Mouse (Mus musculus) limb, embryonic 14.5 days (tissue): ENCODE measurements at regions not wholly inside any gene's neighbourhood (a gene's known extent, or its start where the extent isn't known, plus 50 kb on each side); places are given as distances from the start of the nearest gene placed in this dataset.

ENCODE experiments used
- ATAC-seq: fragments of 200-750 bp; cut with Nextera tagmentation; 2 replicates; pipeline ENCODE4 v1.8.0; 2017; ENCODE audit warnings: low read depth, moderate number of reproducible peaks, moderate TSS enrichment; ENCODE audit not compliant: low FRiP score
- DNase-seq: peaks from one replicate; pipeline ENCODE4 v3.0.0-alpha.2; 2015; ENCODE audit warnings: low spot score
- H3K27ac ChIP-seq: fragments of 300-500 bp; sonication (generic); replicated peaks from 2 replicates; pipeline ENCODE4 v1.5.1; 2014; ENCODE audit warnings: low read depth, mild to moderate bottlenecking, low read length, moderate library complexity, mixed read lengths
- H3K27me3 ChIP-seq: fragments of 300-500 bp; sonication (generic); 2 replicates; pipeline ENCODE4 v1.6.1; 2014; ENCODE audit warnings: low read length, mixed read lengths; ENCODE audit not compliant: control insufficient read depth, insufficient read depth
- H3K36me3 ChIP-seq: fragments of 300-500 bp; sonication (generic); 2 replicates; pipeline ENCODE4 v1.6.1; 2014; ENCODE audit warnings: mild to moderate bottlenecking, low read length, moderate library complexity, mixed read lengths; ENCODE audit not compliant: control insufficient read depth, insufficient read depth
- H3K4me1 ChIP-seq: fragments of 300-500 bp; sonication (generic); 2 replicates; pipeline ENCODE4 v1.6.1; 2014; ENCODE audit warnings: antibody characterized with exemption, low read length, mixed read lengths; ENCODE audit not compliant: control insufficient read depth, insufficient read depth
- H3K4me2 ChIP-seq: fragments of 300-500 bp; sonication (generic); replicated peaks from 2 replicates; pipeline ENCODE4 v1.6.1; 2014; ENCODE audit warnings: low read depth, mild to moderate bottlenecking, low read length, moderate library complexity; ENCODE audit not compliant: severe bottlenecking
- H3K4me3 ChIP-seq: fragments of 300-500 bp; sonication (generic); replicated peaks from 2 replicates; pipeline ENCODE4 v1.5.1; 2014; ENCODE audit warnings: low read length
- H3K9ac ChIP-seq: fragments of 300-500 bp; sonication (generic); 2 replicates; pipeline ENCODE4 v1.6.1; 2014; ENCODE audit warnings: mild to moderate bottlenecking, low read depth, low read length, moderate library complexity; ENCODE audit not compliant: severe bottlenecking
- H3K9me3 ChIP-seq: fragments of 300-500 bp; sonication (generic); 2 replicates; pipeline ENCODE4 v1.6.1; 2016; ENCODE audit warnings: low read length; ENCODE audit not compliant: control insufficient read depth
- POLR2A ChIP-seq: fragments of 200-500 bp; IDR thresholded peaks from 2 replicates; pipeline ENCODE4 v1.8.0; 2012; ENCODE audit warnings: inconsistent platforms, mild to moderate bottlenecking, moderate library complexity, borderline replicate concordance; ENCODE audit not compliant: insufficient read depth, insufficient read length; ENCODE audit errors: extremely low read depth
- WGBS: fragments of 180-500 bp; shearing (Covaris S2); extraction: QIAGEN DNeasy Blood & Tissue Kit; methylation state at CpG from one replicate; pipeline ENCODE4 v1.1.7; 2014; 5-methylcytosine and 5-hydroxymethylcytosine counted together

DNA sequence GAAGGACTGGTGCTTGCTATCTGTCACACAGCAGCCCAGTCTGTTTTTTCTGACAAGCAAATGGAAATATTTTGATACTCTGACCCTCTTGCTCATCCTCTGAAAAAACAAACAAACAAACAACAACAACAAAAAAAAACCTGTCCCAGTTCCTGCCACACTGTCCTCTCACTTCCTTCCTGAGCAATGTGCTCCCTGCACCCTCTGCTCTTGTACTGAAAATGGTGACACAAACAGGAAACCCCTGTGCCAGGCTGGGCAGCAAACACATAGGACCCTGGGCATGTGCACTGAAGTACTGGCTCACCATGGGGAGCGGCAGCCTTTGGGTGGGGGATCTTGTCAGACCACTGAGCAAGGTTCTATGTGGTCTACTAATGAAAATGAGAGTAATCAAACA, 76.2 kb downstream of the Kctd12 start:
- H3K9ac ChIP-seq: no peak overlapping the region
- H3K4me3 ChIP-seq: no peak overlapping the region
- no peak overlapping the region for H3K27ac ChIP-seq
- 90% methylated on average over 1 of the region's 1 CpGs for WGBS
- H3K9me3 ChIP-seq: no peaks in the 10 kb centered on the region
- H3K27me3 ChIP-seq: no peaks in the 10 kb centered on the region
- no peak overlapping the region for H3K4me2 ChIP-seq
- TF ChIP-seq POLR2A: no peak
- H3K4me1 ChIP-seq: peaks cover 9% of the 10 kb centered on the region
- no peaks in the 10 kb centered on the region for H3K36me3 ChIP-seq
- DNase-seq (no peak), ATAC-seq (no peak)

DNA sequence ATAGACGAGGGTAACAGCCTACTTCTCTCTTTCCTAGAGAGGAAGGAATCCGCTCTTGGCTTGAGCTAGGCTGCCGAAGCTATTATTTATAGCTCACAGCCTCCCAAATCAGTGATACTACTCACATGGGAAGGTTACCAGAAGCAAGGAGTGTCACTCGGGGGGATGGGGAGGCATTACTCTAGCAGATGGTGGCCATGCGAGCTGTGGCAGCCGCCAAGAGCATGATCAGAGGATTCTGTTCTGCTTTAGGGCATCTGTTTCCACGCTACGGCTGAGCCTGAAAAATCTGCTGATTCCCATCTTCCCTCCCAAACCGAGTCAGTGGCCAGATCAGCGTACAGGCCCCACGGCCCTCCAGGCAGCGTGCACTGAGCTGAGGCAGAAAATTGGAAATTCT, 79.5 kb downstream of the Kctd12 start:
- no peaks in the 10 kb centered on the region for H3K27me3 ChIP-seq
- no peaks in the 10 kb centered on the region for H3K36me3 ChIP-seq
- ATAC-seq: peak; percentile 82
- H3K9ac ChIP-seq: 0 out of 2 replicates have a peak overlapping the region, but pooled peaks have one; percentile 29
- peaks cover 9% of the 10 kb centered on the region for H3K4me1 ChIP-seq
- DNase-seq: peak; percentile 89
- WGBS: 14% methylated on average over 12 of the region's 12 CpGs
- peak overlapping the region; percentile 18; the same call in 1 of the 2 replicates for H3K4me2 ChIP-seq
- H3K9me3 ChIP-seq: no peaks in the 10 kb centered on the region
- no peak for TF ChIP-seq POLR2A
- no peak overlapping the region for H3K4me3 ChIP-seq
- peak overlapping the region; percentile 27; the same call in 1 of the 2 replicates for H3K27ac ChIP-seq

DNA sequence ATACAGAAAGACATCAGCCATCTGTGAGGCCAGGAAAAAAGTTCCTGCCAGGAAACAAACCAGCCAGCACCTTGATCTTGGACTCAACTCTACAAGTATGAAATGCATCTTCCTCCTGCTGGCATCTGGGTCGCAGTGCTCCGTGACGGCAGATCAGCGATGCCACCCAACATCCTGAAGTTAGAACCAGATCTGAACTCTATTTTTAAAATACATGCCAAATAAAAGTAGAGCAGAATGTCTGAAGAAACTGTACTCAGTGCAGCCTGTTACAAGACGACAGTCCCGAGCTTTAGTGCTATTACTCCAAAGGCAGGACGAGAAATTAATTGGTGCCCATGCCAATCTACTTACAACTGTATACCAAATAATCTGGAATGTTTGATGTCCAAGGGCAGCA, 80.2 kb downstream of the Kctd12 start:
- 80% methylated on average over 7 of the region's 7 CpGs for WGBS
- Histone ChIP-seq H3K27me3 (no peaks in the 10 kb centered on the region), H3K9ac (no peak overlapping the region), H3K4me1 (peaks cover 9% of the 10 kb centered on the region), H3K4me2 (no peak overlapping the region), H3K27ac (no peak overlapping the region), H3K9me3 (no peaks in the 10 kb centered on the region), H3K4me3 (no peak overlapping the region), H3K36me3 (no peaks in the 10 kb centered on the region)
- TF ChIP-seq POLR2A: no peak
- ATAC-seq (no peak), DNase-seq (no peak)

GRCm38 (mm10) chr14:102898445-102898844, 84.0 kb downstream of the Kctd12 start:
- 74% methylated on average over 4 of the region's 4 CpGs for WGBS
- no peak for TF ChIP-seq POLR2A

DNA sequence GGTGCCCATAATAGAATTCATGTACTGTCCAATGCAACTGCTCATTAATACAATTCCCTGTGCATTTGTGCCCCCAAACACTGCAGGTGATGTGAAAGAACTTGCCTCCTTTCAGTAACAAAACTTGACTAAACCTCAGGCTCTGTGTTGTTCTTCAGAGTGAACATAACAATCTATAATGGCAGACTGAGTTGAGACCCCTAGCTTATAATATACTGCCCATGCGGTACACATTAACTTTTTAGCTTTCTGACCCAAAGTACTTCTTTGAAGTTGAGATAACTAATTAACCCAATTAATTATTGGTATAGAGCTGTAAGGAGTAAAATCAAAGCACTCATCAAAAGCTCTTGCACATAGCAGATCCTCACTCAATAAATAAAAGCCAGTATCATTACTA, 85.4 kb downstream of the Kctd12 start:
- Histone ChIP-seq H3K4me3 (no peak overlapping the region), H3K9me3 (no peaks in the 10 kb centered on the region), H3K4me1 (no peaks in the 10 kb centered on the region), H3K27me3 (no peaks in the 10 kb centered on the region), H3K27ac (no peak overlapping the region), H3K4me2 (no peak overlapping the region), H3K36me3 (no peaks in the 10 kb centered on the region), H3K9ac (no peak overlapping the region)
- ATAC-seq (no peak), DNase-seq (no peak)
- 65% methylated on average over 1 of the region's 1 CpGs for WGBS
- no peak for TF ChIP-seq POLR2A

More at GRCm38 (mm10) chr14:102898445-102898844, 84.0 kb downstream of the Kctd12 start:
- Histone ChIP-seq H3K4me2 (no peak overlapping the region), H3K4me3 (no peak overlapping the region), H3K36me3 (no peaks in the 10 kb centered on the region), H3K27ac (no peak overlapping the region), H3K4me1 (peaks cover 9% of the 10 kb centered on the region), H3K9me3 (no peaks in the 10 kb centered on the region), H3K27me3 (no peaks in the 10 kb centered on the region), H3K9ac (no peak overlapping the region)
- ATAC-seq (no peak), DNase-seq (peak; percentile 79)

GRCm38 (mm10) chr14:102896527-102896926, 85.9 kb downstream of the Kctd12 start:
- no peak overlapping the region for H3K4me2 ChIP-seq
- H3K4me1 ChIP-seq: no peaks in the 10 kb centered on the region
- no peak overlapping the region for H3K9ac ChIP-seq
- no peak overlapping the region for H3K4me3 ChIP-seq
- no peaks in the 10 kb centered on the region for H3K9me3 ChIP-seq
- no peak overlapping the region for H3K27ac ChIP-seq
- DNase-seq: no peak
- H3K27me3 ChIP-seq: no peaks in the 10 kb centered on the region
- 88% methylated on average over 3 of the region's 3 CpGs for WGBS
- no peaks in the 10 kb centered on the region for H3K36me3 ChIP-seq
- no peak for ATAC-seq
- TF ChIP-seq POLR2A: no peak
